Mouse (Mus musculus) stomach, postnatal 0 days (tissue): ENCODE results near the gene Pigv. TPM values are rescaled to one million over a fixed set of nuclear protein-coding genes. Genes with fewer than 3 reads are reported as not detected.

Source experiments
- ATAC-seq: fragments of 200-750 bp; cut with Nextera tagmentation; 2 replicates; pipeline ENCODE4 v1.8.0; 2017; ENCODE audit not compliant: low FRiP score, low TSS enrichment
- DNase-seq: peaks from one replicate; pipeline ENCODE4 v3.0.0-alpha.2; 2016; ENCODE audit warnings: low spot score
- H3K27ac ChIP-seq: fragments of 300-500 bp; sonication (generic); replicated peaks from 2 replicates; pipeline ENCODE4 v1.5.1; 2014; ENCODE audit warnings: mild to moderate bottlenecking, control low read depth
- H3K27me3 ChIP-seq: fragments of 300-500 bp; sonication (generic); 2 replicates; pipeline ENCODE4 v1.6.1; 2014; ENCODE audit warnings: low read length; ENCODE audit not compliant: control insufficient read depth, insufficient read depth
- H3K36me3 ChIP-seq: fragments of 300-500 bp; sonication (generic); 2 replicates; pipeline ENCODE4 v1.6.1; 2014; ENCODE audit warnings: low read length, mixed read lengths; ENCODE audit not compliant: control insufficient read depth, insufficient read depth
- H3K4me1 ChIP-seq: fragments of 300-500 bp; sonication (generic); replicated peaks from 2 replicates; pipeline ENCODE4 v1.6.1; 2014; ENCODE audit warnings: antibody characterized with exemption; ENCODE audit not compliant: control insufficient read depth, insufficient read depth
- H3K4me2 ChIP-seq: fragments of 300-500 bp; sonication (generic); replicated peaks from 2 replicates; pipeline ENCODE4 v1.6.1; 2014; ENCODE audit warnings: low read depth, mild to moderate bottlenecking, control low read depth, moderate library complexity
- H3K4me3 ChIP-seq: fragments of 300-500 bp; sonication (generic); 2 replicates; pipeline ENCODE4 v1.5.1; 2014; ENCODE audit warnings: low read depth, low read length, control low read depth
- H3K9ac ChIP-seq: fragments of 300-500 bp; sonication (generic); 2 replicates; pipeline ENCODE4 v1.6.1; 2014; ENCODE audit warnings: mild to moderate bottlenecking, low read length, control low read depth, mixed read lengths
- H3K9me3 ChIP-seq: fragments of 300-500 bp; sonication (generic); 2 replicates; pipeline ENCODE4 v1.6.1; 2016; ENCODE audit warnings: low read length; ENCODE audit not compliant: control insufficient read depth
- CTCF ChIP-seq: IDR thresholded peaks from 2 replicates; pipeline ENCODE4 v1.5.1; 2016; ENCODE audit warnings: antibody characterized with exemption, low read depth, mild to moderate bottlenecking, moderate library complexity
- EP300 ChIP-seq: optimal IDR thresholded peaks from 2 replicates; pipeline ENCODE3; 2016; ENCODE audit warnings: antibody characterized with exemption
- WGBS: fragments of 180-500 bp; shearing (Covaris S2); extraction: QIAGEN DNeasy Blood & Tissue Kit; methylation state at CpG from one replicate; pipeline ENCODE4 v1.1.7; 2014; 5-methylcytosine and 5-hydroxymethylcytosine counted together
- polyA plus RNA-seq: library from polyadenylated mRNA; unstranded; fragments of >200 nt; fragmentation: Nextera tagmentation; extraction: Ambion mirVana; gene quantifications from 2 replicates; pipeline ENCODE4 v1.2.1, GENCODE M21; 2015

Gene Pigv
- polyA plus RNA-seq, 1 experiment from 2014 or later, result 11.5 TPM

GRCm38 (mm10) chr4:133632483-133633327, 39.7 kb downstream of the Pigv start:
- Histone ChIP-seq H3K4me1 (0 out of 2 replicates have a peak, but pooled peaks cover 3% of the 10 kb centered on the region), H3K9me3 (no peaks in the 10 kb centered on the region), H3K27me3 (no peaks in the 10 kb centered on the region), H3K4me3 (peak overlapping the region; percentile 70), H3K4me2 (peak overlapping the region; percentile 94), H3K9ac (peak overlapping the region; percentile 91), H3K36me3 (no peaks in the 10 kb centered on the region), H3K27ac (peak overlapping the region; percentile 82)
- DNase-seq, result no peak
- TF ChIP-seq CTCF (no peak), EP300 (no peak)
- peak; percentile 46 for ATAC-seq
- 3% methylated on average over 52 of the region's 69 CpGs for WGBS

- 38% methylated on average over 9 of the region's 9 CpGs for WGBS
- Histone ChIP-seq H3K9ac (peak overlapping the region; percentile 91), H3K4me2 (peak overlapping the region; percentile 94), H3K4me1 (0 out of 2 replicates have a peak, but pooled peaks cover 3% of the 10 kb centered on the region), H3K4me3 (peak overlapping the region; percentile 70), H3K27me3 (no peaks in the 10 kb centered on the region), H3K36me3 (no peaks in the 10 kb centered on the region), H3K9me3 (no peaks in the 10 kb centered on the region), H3K27ac (peak overlapping the region; percentile 82)
- DNase-seq (no peak), ATAC-seq (no peak)
- TF ChIP-seq CTCF, result no peak
- no peak for TF ChIP-seq EP300
Observed at GRCm38 (mm10) chr4:133631769-133632411, 40.6 kb downstream of the Pigv start.

GRCm38 (mm10) chr4:133631071-133631768, 41.2 kb downstream of the Pigv start:
- 0 out of 2 replicates have a peak, but pooled peaks cover 3% of the 10 kb centered on the region for H3K4me1 ChIP-seq
- no peak for TF ChIP-seq EP300
- TF ChIP-seq CTCF, result no peak
- H3K4me2 ChIP-seq, result peak overlapping the region; percentile 94; the same call in 1 of the 2 replicates
- no peak overlapping the region for H3K27ac ChIP-seq
- WGBS, result 66% methylated on average over 14 of the region's 14 CpGs
- ATAC-seq (no peak), DNase-seq (no peak)
- no peak overlapping the region for H3K4me3 ChIP-seq
- H3K9ac ChIP-seq, result no peak overlapping the region
- H3K36me3 ChIP-seq, result peaks cover 2% of the 10 kb centered on the region; the same call in 1 of the 2 replicates
- H3K9me3 ChIP-seq, result no peaks in the 10 kb centered on the region
- no peaks in the 10 kb centered on the region for H3K27me3 ChIP-seq

GRCm38 (mm10) chr4:133630326-133630920, 42.0 kb downstream of the Pigv start:
- TF ChIP-seq EP300, result no peak
- TF ChIP-seq CTCF, result no peak
- 89% methylated on average over 8 of the region's 8 CpGs for WGBS
- Histone ChIP-seq H3K9me3 (no peaks in the 10 kb centered on the region), H3K4me2 (no peak overlapping the region), H3K4me3 (no peak overlapping the region), H3K4me1 (0 out of 2 replicates have a peak, but pooled peaks cover 3% of the 10 kb centered on the region), H3K36me3 (peaks cover 6% of the 10 kb centered on the region; the same call in 1 of the 2 replicates), H3K27me3 (no peaks in the 10 kb centered on the region), H3K27ac (no peak overlapping the region), H3K9ac (no peak overlapping the region)
- DNase-seq, result no peak
- ATAC-seq, result no peak

- no peak for ATAC-seq
- Histone ChIP-seq H3K9ac (no peak overlapping the region), H3K36me3 (peaks cover 6% of the 10 kb centered on the region; the same call in 1 of the 2 replicates), H3K27me3 (no peaks in the 10 kb centered on the region), H3K9me3 (no peaks in the 10 kb centered on the region), H3K4me2 (no peak overlapping the region), H3K4me3 (no peak overlapping the region), H3K27ac (no peak overlapping the region), H3K4me1 (0 out of 2 replicates have a peak, but pooled peaks cover 3% of the 10 kb centered on the region)
- TF ChIP-seq EP300 (no peak), CTCF (no peak)
- WGBS, result 77% methylated on average over 7 of the region's 7 CpGs
- no peak for DNase-seq
Observed at GRCm38 (mm10) chr4:133629191-133629590, 43.3 kb downstream of the Pigv start.
